Mouse (Mus musculus): ENCODE measurements around the gene Calu. TPM values are rescaled to one million over a fixed set of nuclear protein-coding genes. Genes with fewer than 3 reads are reported as not detected.

Calu gene
- total and polyA plus RNA-seq, 2 experiments from 2014 or later = 287 to 296 TPM

GRCm38 (mm10) chr6:29391802-29392201, 43.9 kb downstream of the Calu start:
- 60% methylated on average over 4 of the region's 4 CpGs for whole genome bisulfite sequencing
- Histone ChIP-seq H3K4me3 (ENCODE audit: low read depth, low read length) (no peak overlapping the region), H3K4me1 (ENCODE audit: control insufficient read depth, insufficient read depth) (peaks cover 15% of the 10 kb centered on the region), H3K27ac (ENCODE audit: low read depth) (no peak overlapping the region), H3K9me3 (replicated peaks; ENCODE audit: control insufficient read depth, low read length) (no peaks in the 10 kb centered on the region), H3K4me2 (ENCODE audit: low read depth, low read length) (no peak overlapping the region), H3K36me3 (replicated peaks; ENCODE audit: control insufficient read depth, insufficient read depth, low read length) (no peaks in the 10 kb centered on the region), H3K9ac (replicated peaks; ENCODE audit: low read depth, low read length) (no peak overlapping the region), H3K27me3 (ENCODE audit: control insufficient read depth, insufficient read depth, low read length) (0 out of 2 replicates have a peak, but pooled peaks cover 8% of the 10 kb centered on the region)
- ATAC-seq (ENCODE audit: insufficient read depth, low read depth) = no peak
- DNase-seq (ENCODE audit: low spot score) = no peak
- peak; percentile 42 for TF ChIP-seq CTCF (IDR thresholded peaks at IDR 0.05; ENCODE audit: low read depth)
- TF ChIP-seq EP300 (IDR thresholded peaks at IDR 0.05; ENCODE audit: low read depth) = no peak

- Histone ChIP-seq H3K9me3 (replicated peaks; ENCODE audit: control insufficient read depth, low read length) (no peaks in the 10 kb centered on the region), H3K4me1 (ENCODE audit: control insufficient read depth, insufficient read depth) (peaks cover 4% of the 10 kb centered on the region), H3K27ac (ENCODE audit: low read depth) (no peak overlapping the region), H3K9ac (replicated peaks; ENCODE audit: low read depth, low read length) (no peak overlapping the region), H3K4me2 (ENCODE audit: low read depth, low read length) (no peak overlapping the region), H3K27me3 (ENCODE audit: control insufficient read depth, insufficient read depth, low read length) (0 out of 2 replicates have a peak, but pooled peaks cover 8% of the 10 kb centered on the region), H3K36me3 (replicated peaks; ENCODE audit: control insufficient read depth, insufficient read depth, low read length) (no peaks in the 10 kb centered on the region), H3K4me3 (ENCODE audit: low read depth, low read length) (no peak overlapping the region)
- DNase-seq (ENCODE audit: low spot score) (no peak), ATAC-seq (ENCODE audit: insufficient read depth, low read depth) (no peak)
- TF ChIP-seq EP300 (IDR thresholded peaks at IDR 0.05; ENCODE audit: low read depth) = no peak
- TF ChIP-seq CTCF (IDR thresholded peaks at IDR 0.05; ENCODE audit: low read depth) = no peak
- 75% methylated on average over 1 of the region's 1 CpGs for WGBS
Observed at GRCm38 (mm10) chr6:29394286-29394685, 46.4 kb downstream of the Calu start.

GRCm38 (mm10) chr6:29395910-29396713, 48.2 kb downstream of the Calu start, which contains the start of gene Ccdc136:
Gene Ccdc136, plus strand, starts transcription at chr6:29396309.
- peak within 1 kb of the TSS; percentile 18; the same call in 1 of the 2 replicates for H3K27ac ChIP-seq (ENCODE audit: low read depth)
- WGBS = 1% methylated on average over 44 of the region's 49 CpGs

GRCm38 (mm10) chr6:29396714-29397540, 49.1 kb downstream of the Calu start:
- 5% methylated on average over 22 of the region's 24 CpGs for WGBS
- H3K9me3 ChIP-seq (replicated peaks; ENCODE audit: control insufficient read depth, low read length) = no peaks in the 10 kb centered on the region
- ATAC-seq (ENCODE audit: insufficient read depth, low read depth) = peak; percentile 35
- peak overlapping the region; percentile 18; the same call in 1 of the 2 replicates for H3K27ac ChIP-seq (ENCODE audit: low read depth)
- H3K4me3 ChIP-seq (ENCODE audit: low read depth, low read length) = peak overlapping the region; percentile 66
- DNase-seq (ENCODE audit: low spot score) = no peak
- 0 out of 2 replicates have a peak, but pooled peaks cover 8% of the 10 kb centered on the region for H3K27me3 ChIP-seq (ENCODE audit: control insufficient read depth, insufficient read depth, low read length)
- peak overlapping the region; percentile 45; the same call in 1 of the 2 replicates for H3K9ac ChIP-seq (replicated peaks; ENCODE audit: low read depth, low read length)
- peak overlapping the region; percentile 76 for H3K4me2 ChIP-seq (ENCODE audit: low read depth, low read length)
- H3K36me3 ChIP-seq (replicated peaks; ENCODE audit: control insufficient read depth, insufficient read depth, low read length) = no peaks in the 10 kb centered on the region
- H3K4me1 ChIP-seq (ENCODE audit: control insufficient read depth, insufficient read depth) = peaks cover 4% of the 10 kb centered on the region
- TF ChIP-seq EP300 (IDR thresholded peaks at IDR 0.05; ENCODE audit: low read depth) (no peak), CTCF (IDR thresholded peaks at IDR 0.05; ENCODE audit: low read depth) (no peak)

More at GRCm38 (mm10) chr6:29395910-29396713, 48.2 kb downstream of the Calu start, which contains the start of gene Ccdc136:
- DNase-seq (ENCODE audit: low spot score) (peak; percentile 49), ATAC-seq (ENCODE audit: insufficient read depth, low read depth) (peak; percentile 89)
- H3K4me3 ChIP-seq (ENCODE audit: low read depth, low read length) = peak within 1 kb of the TSS; percentile 66
- no peak for TF ChIP-seq CTCF (IDR thresholded peaks at IDR 0.05; ENCODE audit: low read depth)
- TF ChIP-seq EP300 (IDR thresholded peaks at IDR 0.05; ENCODE audit: low read depth) = no peak
- peak within 1 kb of the TSS; percentile 45; the same call in 1 of the 2 replicates for H3K9ac ChIP-seq (replicated peaks; ENCODE audit: low read depth, low read length)
- no peaks in the 10 kb centered on the region for H3K9me3 ChIP-seq (replicated peaks; ENCODE audit: control insufficient read depth, low read length)
- H3K4me2 ChIP-seq (ENCODE audit: low read depth, low read length) = peak within 1 kb of the TSS; percentile 76
- no peaks in the 10 kb centered on the region for H3K36me3 ChIP-seq (replicated peaks; ENCODE audit: control insufficient read depth, insufficient read depth, low read length)
- H3K4me1 ChIP-seq (ENCODE audit: control insufficient read depth, insufficient read depth) = peaks cover 4% of the 10 kb centered on the region
- H3K27me3 ChIP-seq (ENCODE audit: control insufficient read depth, insufficient read depth, low read length) = 0 out of 2 replicates have a peak, but pooled peaks cover 8% of the 10 kb centered on the region

- ATAC-seq (ENCODE audit: insufficient read depth, low read depth) = peak; percentile 33
- no peak overlapping the region for H3K27ac ChIP-seq (ENCODE audit: low read depth)
- 0 out of 2 replicates have a peak, but pooled peaks cover 8% of the 10 kb centered on the region for H3K27me3 ChIP-seq (ENCODE audit: control insufficient read depth, insufficient read depth, low read length)
- no peaks in the 10 kb centered on the region for H3K36me3 ChIP-seq (replicated peaks; ENCODE audit: control insufficient read depth, insufficient read depth, low read length)
- peak overlapping the region; percentile 76 for H3K4me2 ChIP-seq (ENCODE audit: low read depth, low read length)
- 11% methylated on average over 6 of the region's 6 CpGs for WGBS
- H3K4me3 ChIP-seq (ENCODE audit: low read depth, low read length) = peak overlapping the region; percentile 66
- TF ChIP-seq EP300 (IDR thresholded peaks at IDR 0.05; ENCODE audit: low read depth) (no peak), CTCF (IDR thresholded peaks at IDR 0.05; ENCODE audit: low read depth) (no peak)
- 0 out of 2 replicates have a peak overlapping the region, but pooled peaks have one; percentile 45 for H3K9ac ChIP-seq (replicated peaks; ENCODE audit: low read depth, low read length)
- H3K9me3 ChIP-seq (replicated peaks; ENCODE audit: control insufficient read depth, low read length) = no peaks in the 10 kb centered on the region
- peaks cover 8% of the 10 kb centered on the region for H3K4me1 ChIP-seq (ENCODE audit: control insufficient read depth, insufficient read depth)
- DNase-seq (ENCODE audit: low spot score) = no peak
Observed at GRCm38 (mm10) chr6:29397575-29397974, 49.7 kb downstream of the Calu start.

Data from heart, postnatal 0 days (tissue).